Mouse (Mus musculus): ENCODE measurements around the gene Acot9. TPM values are rescaled to one million over a fixed set of nuclear protein-coding genes. Genes with fewer than 3 reads are reported as not detected.
A peak's percentile ranks its signal among the peaks of the same experiment; 100 is the strongest.

Acot9 gene
- polyA plus RNA-seq, 1 experiment from 2014 or later: 33.5 TPM

DNA sequence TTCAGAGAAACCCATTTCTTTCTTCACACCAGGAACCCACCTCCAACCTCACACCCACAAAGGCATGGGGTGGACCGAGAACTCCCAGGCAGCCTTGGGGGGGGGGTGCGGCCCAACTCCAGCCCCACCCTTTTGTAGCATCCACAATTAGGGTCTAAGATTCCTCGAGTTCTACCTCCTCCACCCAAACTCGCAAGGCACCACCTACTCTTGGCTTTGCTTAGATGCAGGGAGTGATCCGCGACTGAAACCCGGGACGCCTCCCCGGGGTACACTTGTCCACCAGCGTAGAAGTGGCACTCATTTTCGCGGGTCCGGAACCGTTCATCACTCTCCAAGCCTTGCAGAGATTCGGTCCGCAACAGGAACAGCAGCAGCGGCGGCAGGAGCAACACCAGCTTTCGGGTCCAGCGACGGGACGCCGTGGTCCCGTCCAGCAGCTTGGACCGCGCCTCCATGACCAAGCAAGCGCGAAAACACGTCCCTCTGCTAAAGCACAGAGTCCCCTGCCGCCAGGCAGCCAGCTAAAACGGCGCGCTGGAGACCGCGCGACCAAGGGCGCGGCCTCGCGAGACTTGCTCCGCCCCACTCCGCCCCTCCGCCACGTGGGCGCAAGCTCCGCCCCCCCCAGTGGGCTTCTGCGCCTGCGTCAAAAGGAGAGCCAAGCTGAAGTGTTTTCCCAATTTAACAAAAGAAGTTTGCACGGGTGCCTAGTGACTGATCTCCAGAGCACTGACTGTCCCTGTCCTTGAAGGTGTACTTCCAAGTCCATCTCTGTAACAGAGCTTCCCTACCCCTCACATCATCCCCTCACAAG, 75.9 kb downstream of the Acot9 start:
- Histone ChIP-seq H3K27ac (peak overlapping the region; percentile 70), H3K4me3 (replicated peaks) (peak overlapping the region; percentile 56), H3K4me1 (replicated peaks) (no peaks in the 10 kb centered on the region), H3K9me3 (no peaks in the 10 kb centered on the region), H3K4me2 (replicated peaks) (peak overlapping the region; percentile 51), H3K27me3 (replicated peaks) (no peaks in the 10 kb centered on the region), H3K9ac (peak overlapping the region; percentile 51), H3K36me3 (no peaks in the 10 kb centered on the region)
- WGBS: 20% methylated on average over 49 of the region's 49 CpGs
- ATAC-seq: peak; percentile 99

DNA sequence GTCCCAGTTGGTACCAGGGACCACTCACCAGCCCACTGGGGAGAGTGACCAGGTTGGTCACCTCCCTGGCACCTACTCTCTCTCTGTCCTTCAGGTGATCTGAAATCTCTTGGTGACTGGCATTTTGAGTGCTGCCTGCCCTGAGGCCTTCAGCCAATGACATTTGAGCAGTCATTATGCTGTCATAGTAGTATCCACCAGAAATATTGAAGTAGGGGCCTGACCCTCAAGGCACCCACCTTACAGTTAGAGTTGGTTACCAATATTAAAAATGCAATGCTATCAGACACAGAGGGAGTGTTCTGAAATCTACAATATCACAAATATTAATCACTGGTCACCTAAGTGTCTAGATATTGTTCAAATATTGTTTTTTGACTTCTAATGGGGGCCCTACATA, 78.4 kb downstream of the Acot9 start, which contains the start of gene Prdx4:
TSS of gene Prdx4 (minus strand) at position 101 of the 400 bp plus-strand sequence.
- Histone ChIP-seq H3K36me3 (no peaks in the 10 kb centered on the region), H3K4me1 (replicated peaks) (no peaks in the 10 kb centered on the region), H3K27me3 (replicated peaks) (no peaks in the 10 kb centered on the region), H3K9me3 (no peaks in the 10 kb centered on the region), H3K9ac (no peak within 1 kb of the TSS), H3K4me2 (replicated peaks) (no peak within 1 kb of the TSS), H3K27ac (no peak within 1 kb of the TSS), H3K4me3 (replicated peaks) (no peak within 1 kb of the TSS)
- ATAC-seq: no peak

DNA sequence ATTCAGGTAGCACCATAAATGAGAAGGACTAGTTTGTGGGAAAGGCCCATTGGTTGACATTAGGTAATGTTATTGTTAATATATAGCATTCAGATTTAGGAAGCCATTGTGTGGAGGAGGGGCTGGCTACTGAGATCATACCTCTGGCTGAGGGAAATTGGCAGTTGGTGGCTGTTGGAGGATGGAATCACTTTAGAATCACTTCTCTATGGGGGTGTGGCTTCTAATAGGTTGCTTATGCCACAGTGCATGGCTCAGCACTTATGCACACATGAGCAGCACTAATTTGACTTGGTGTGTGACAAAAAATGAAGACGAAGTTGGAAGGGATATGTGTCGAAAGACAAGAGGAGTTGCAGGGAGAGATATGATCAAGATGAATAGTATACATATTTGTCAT, 84.0 kb downstream of the Acot9 start:
- no peak overlapping the region for H3K4me2 ChIP-seq (replicated peaks)
- H3K4me3 ChIP-seq (replicated peaks): no peak overlapping the region
- H3K9ac ChIP-seq: no peak overlapping the region
- no peaks in the 10 kb centered on the region for H3K4me1 ChIP-seq (replicated peaks)
- no peaks in the 10 kb centered on the region for H3K9me3 ChIP-seq
- H3K36me3 ChIP-seq: no peaks in the 10 kb centered on the region
- no peak for ATAC-seq
- H3K27ac ChIP-seq: no peak overlapping the region
- no peaks in the 10 kb centered on the region for H3K27me3 ChIP-seq (replicated peaks)
- 88% methylated on average over 2 of the region's 2 CpGs for WGBS

Other genes with a start within 250 kb of the Acot9 start
- not detected in 2 replicates for gene Magea5, start 199.3 kb upstream of the Acot9 start, polyA plus RNA-seq (2015; fragmentation: Nextera tagmentation; extraction: Ambion mirVana)
- not detected in 2 replicates for gene Magea1, start 172.7 kb upstream of the Acot9 start, polyA plus RNA-seq (2015; fragmentation: Nextera tagmentation; extraction: Ambion mirVana)
- not detected in 2 replicates for gene Magea2, start 168.8 kb upstream of the Acot9 start, polyA plus RNA-seq (2015; fragmentation: Nextera tagmentation; extraction: Ambion mirVana)
- gene Cldn34b2, start 134.0 kb upstream of the Acot9 start, polyA plus RNA-seq (2015; fragmentation: Nextera tagmentation; extraction: Ambion mirVana): not detected in 2 replicates
- 281 and 284 TPM in 2 replicates for gene Sat1, start 46.0 kb upstream of the Acot9 start, polyA plus RNA-seq (2015; fragmentation: Nextera tagmentation; extraction: Ambion mirVana)
- gene Prdx4, start 78.3 kb downstream of the Acot9 start, polyA plus RNA-seq (2015; fragmentation: Nextera tagmentation; extraction: Ambion mirVana): 220 and 243 TPM in 2 replicates

All from intestine, embryonic 15.5 days (tissue).